Mouse (Mus musculus) kidney, adult 2 months (tissue): Measurements from ENCODE around the gene Uhrf1bp1.

Experiments used
- CTCF ChIP-seq: fragments of 200-500 bp; conservative IDR thresholded peaks from 2 replicates; pipeline ENCODE4 v1.5.1; 2011; ENCODE audit warnings: low read depth, mild to moderate bottlenecking, control low read depth, low read length, moderate library complexity, mixed read lengths; ENCODE audit not compliant: insufficient read depth, insufficient read length
- POLR2A ChIP-seq: fragments of 200-500 bp; IDR thresholded peaks from one replicate; pipeline ENCODE4 v1.6.1; 2011; ENCODE audit warnings: low read depth, low read length, control low read depth

GRCm38 (mm10) chr17:27942131-27942530 is 85.9 kb downstream of the Uhrf1bp1 start:
- no peak for TF ChIP-seq CTCF
- no peak for TF ChIP-seq POLR2A
